Mouse (Mus musculus) thymus, adult 2 months (tissue): ENCODE measurements around the gene Flt4.

Experiments
- CTCF ChIP-seq: fragments of 200-500 bp; IDR thresholded peaks from 2 replicates; pipeline ENCODE4 v1.5.1; 2012; ENCODE audit warnings: mild to moderate bottlenecking, control low read depth, low read length, moderate library complexity, borderline replicate concordance; ENCODE audit not compliant: control insufficient read depth, poor library complexity, insufficient read depth; ENCODE audit errors: extremely low read depth
- POLR2A ChIP-seq: fragments of 200-500 bp; IDR thresholded peaks from 2 replicates; pipeline ENCODE4 v1.6.1; 2012; ENCODE audit warnings: mild to moderate bottlenecking, low read length, control low read depth, moderate library complexity; ENCODE audit not compliant: control insufficient read depth, poor library complexity, insufficient read depth; ENCODE audit errors: extremely low read depth

- TF ChIP-seq CTCF: no peak
- TF ChIP-seq POLR2A: no peak
These were observed 44.0 kb downstream of the Flt4 start for GRCm38 (mm10) chr11:49653079-49653408.
